Mouse (Mus musculus): ENCODE results near the gene Serpina16. TPM values are rescaled to one million over a fixed set of nuclear protein-coding genes. Genes with fewer than 3 reads are reported as not detected.
"Not testable (repeated sequence)": the region's sequence is repeated elsewhere in the genome, so short reads cannot be mapped to it uniquely, and the experiment has no call there.

The Serpina16 gene
- polyA plus RNA-seq, 1 experiment from 2014 or later: not detected

- H3K27ac ChIP-seq: no peak overlapping the region
- no peak overlapping the region for H3K9ac ChIP-seq
- no peak for DNase-seq (ENCODE audit: low spot score)
- no peak overlapping the region for H3K4me2 ChIP-seq (replicated peaks)
- H3K9me3 ChIP-seq (ENCODE audit: control insufficient read depth, low read length): no peaks in the 10 kb centered on the region
- H3K4me3 ChIP-seq (replicated peaks; ENCODE audit: low read length): no peak overlapping the region
- H3K36me3 ChIP-seq (replicated peaks; ENCODE audit: control insufficient read depth, insufficient read depth): no peaks in the 10 kb centered on the region
- WGBS: 93% methylated on average over 3 of the region's 3 CpGs
- ATAC-seq (ENCODE audit: low FRiP score): no peak
- no peaks in the 10 kb centered on the region for H3K27me3 ChIP-seq (ENCODE audit: control insufficient read depth, insufficient read depth, low read length)
- H3K4me1 ChIP-seq (replicated peaks; ENCODE audit: control insufficient read depth, insufficient read depth, low read length): no peaks in the 10 kb centered on the region
Observed at GRCm38 (mm10) chr12:103665286-103665685, 10.7 kb downstream of the Serpina16 start.

- not testable (repeated sequence) for H3K9me3 ChIP-seq (ENCODE audit: control insufficient read depth, low read length); H3K27ac ChIP-seq; H3K27me3 ChIP-seq (ENCODE audit: control insufficient read depth, insufficient read depth, low read length); H3K4me1 ChIP-seq (replicated peaks; ENCODE audit: control insufficient read depth, insufficient read depth, low read length); H3K36me3 ChIP-seq (replicated peaks; ENCODE audit: control insufficient read depth, insufficient read depth); DNase-seq (ENCODE audit: low spot score); H3K4me2 ChIP-seq (replicated peaks); H3K4me3 ChIP-seq (replicated peaks; ENCODE audit: low read length); H3K9ac ChIP-seq; ATAC-seq (ENCODE audit: low FRiP score)
Observed at GRCm38 (mm10) chr12:103662053-103662452, 13.9 kb downstream of the Serpina16 start.

- WGBS: 85% methylated on average over 5 of the region's 5 CpGs
- Histone ChIP-seq H3K9me3 (ENCODE audit: control insufficient read depth, low read length) (no peaks in the 10 kb centered on the region), H3K4me1 (replicated peaks; ENCODE audit: control insufficient read depth, insufficient read depth, low read length) (no peaks in the 10 kb centered on the region), H3K4me3 (replicated peaks; ENCODE audit: low read length) (no peak overlapping the region), H3K27me3 (ENCODE audit: control insufficient read depth, insufficient read depth, low read length) (no peaks in the 10 kb centered on the region), H3K9ac (no peak overlapping the region), H3K4me2 (replicated peaks) (no peak overlapping the region), H3K36me3 (replicated peaks; ENCODE audit: control insufficient read depth, insufficient read depth) (no peaks in the 10 kb centered on the region), H3K27ac (no peak overlapping the region)
- DNase-seq (ENCODE audit: low spot score) (no peak), ATAC-seq (ENCODE audit: low FRiP score) (no peak)
Observed at GRCm38 (mm10) chr12:103660076-103660475, 15.9 kb downstream of the Serpina16 start.

- H3K9ac ChIP-seq: no peak overlapping the region
- H3K9me3 ChIP-seq (ENCODE audit: control insufficient read depth, low read length): no peaks in the 10 kb centered on the region
- ATAC-seq (ENCODE audit: low FRiP score) (no peak), DNase-seq (ENCODE audit: low spot score) (no peak)
- H3K27ac ChIP-seq: no peak overlapping the region
- no peaks in the 10 kb centered on the region for H3K4me1 ChIP-seq (replicated peaks; ENCODE audit: control insufficient read depth, insufficient read depth, low read length)
- H3K4me3 ChIP-seq (replicated peaks; ENCODE audit: low read length): no peak overlapping the region
- no peaks in the 10 kb centered on the region for H3K27me3 ChIP-seq (ENCODE audit: control insufficient read depth, insufficient read depth, low read length)
- H3K36me3 ChIP-seq (replicated peaks; ENCODE audit: control insufficient read depth, insufficient read depth): no peaks in the 10 kb centered on the region
- 87% methylated on average over 2 of the region's 2 CpGs for WGBS
- no peak overlapping the region for H3K4me2 ChIP-seq (replicated peaks)
Observed at GRCm38 (mm10) chr12:103659171-103659570, 16.8 kb downstream of the Serpina16 start.

GRCm38 (mm10) chr12:103657991-103658390 lies 17.9 kb downstream of the Serpina16 start:
- Histone ChIP-seq H3K27ac (no peak overlapping the region), H3K4me1 (replicated peaks; ENCODE audit: control insufficient read depth, insufficient read depth, low read length) (no peaks in the 10 kb centered on the region), H3K4me3 (replicated peaks; ENCODE audit: low read length) (no peak overlapping the region), H3K36me3 (replicated peaks; ENCODE audit: control insufficient read depth, insufficient read depth) (no peaks in the 10 kb centered on the region), H3K27me3 (ENCODE audit: control insufficient read depth, insufficient read depth, low read length) (no peaks in the 10 kb centered on the region), H3K9ac (no peak overlapping the region), H3K4me2 (replicated peaks) (no peak overlapping the region), H3K9me3 (ENCODE audit: control insufficient read depth, low read length) (no peaks in the 10 kb centered on the region)
- DNase-seq (ENCODE audit: low spot score) (no peak), ATAC-seq (ENCODE audit: low FRiP score) (no peak)
- whole genome bisulfite sequencing: 85% methylated on average over 10 of the region's 10 CpGs

- no peak for ATAC-seq (ENCODE audit: low FRiP score)
- Histone ChIP-seq H3K4me1 (replicated peaks; ENCODE audit: control insufficient read depth, insufficient read depth, low read length) (no peaks in the 10 kb centered on the region), H3K27ac (no peak within 1 kb of the TSS), H3K9me3 (ENCODE audit: control insufficient read depth, low read length) (no peaks in the 10 kb centered on the region), H3K27me3 (ENCODE audit: control insufficient read depth, insufficient read depth, low read length) (no peaks in the 10 kb centered on the region), H3K4me3 (replicated peaks; ENCODE audit: low read length) (no peak within 1 kb of the TSS), H3K4me2 (replicated peaks) (no peak within 1 kb of the TSS), H3K9ac (no peak within 1 kb of the TSS), H3K36me3 (replicated peaks; ENCODE audit: control insufficient read depth, insufficient read depth) (no peaks in the 10 kb centered on the region)
- DNase-seq (ENCODE audit: low spot score): no peak
- WGBS: 90% methylated on average over 9 of the region's 9 CpGs
Observed at GRCm38 (mm10) chr12:103656848-103657626, 18.9 kb downstream of the Serpina16 start, which contains the start of gene Serpina6. Gene Serpina6 (minus strand): TSS chr12:103657212.

- DNase-seq (ENCODE audit: low spot score) (no peak), ATAC-seq (ENCODE audit: low FRiP score) (no peak)
- 84% methylated on average over 7 of the region's 7 CpGs for WGBS
- Histone ChIP-seq H3K4me3 (replicated peaks; ENCODE audit: low read length) (no peak overlapping the region), H3K4me2 (replicated peaks) (no peak overlapping the region), H3K9me3 (ENCODE audit: control insufficient read depth, low read length) (peaks cover 3% of the 10 kb centered on the region; the same call in 1 of the 2 replicates), H3K36me3 (replicated peaks; ENCODE audit: control insufficient read depth, insufficient read depth) (no peaks in the 10 kb centered on the region), H3K4me1 (replicated peaks; ENCODE audit: control insufficient read depth, insufficient read depth, low read length) (no peaks in the 10 kb centered on the region), H3K9ac (no peak overlapping the region), H3K27me3 (ENCODE audit: control insufficient read depth, insufficient read depth, low read length) (no peaks in the 10 kb centered on the region), H3K27ac (no peak overlapping the region)
Observed at GRCm38 (mm10) chr12:103655123-103656044, 20.6 kb downstream of the Serpina16 start.

GRCm38 (mm10) chr12:103653836-103654235 lies 22.1 kb downstream of the Serpina16 start:
- no peak overlapping the region for H3K27ac ChIP-seq
- no peaks in the 10 kb centered on the region for H3K27me3 ChIP-seq (ENCODE audit: control insufficient read depth, insufficient read depth, low read length)
- no peaks in the 10 kb centered on the region for H3K36me3 ChIP-seq (replicated peaks; ENCODE audit: control insufficient read depth, insufficient read depth)
- no peaks in the 10 kb centered on the region for H3K4me1 ChIP-seq (replicated peaks; ENCODE audit: control insufficient read depth, insufficient read depth, low read length)
- H3K4me3 ChIP-seq (replicated peaks; ENCODE audit: low read length): no peak overlapping the region
- DNase-seq (ENCODE audit: low spot score) (no peak), ATAC-seq (ENCODE audit: low FRiP score) (no peak)
- no peak overlapping the region for H3K4me2 ChIP-seq (replicated peaks)
- WGBS: 100% methylated on average over 2 of the region's 2 CpGs
- no peak overlapping the region for H3K9ac ChIP-seq
- H3K9me3 ChIP-seq (ENCODE audit: control insufficient read depth, low read length): peaks cover 8% of the 10 kb centered on the region

- no peak for ATAC-seq (ENCODE audit: low FRiP score)
- 81% methylated on average over 2 of the region's 2 CpGs for WGBS
- no peak overlapping the region for H3K4me2 ChIP-seq (replicated peaks)
- no peak for DNase-seq (ENCODE audit: low spot score)
- H3K27ac ChIP-seq: no peak overlapping the region
- no peaks in the 10 kb centered on the region for H3K27me3 ChIP-seq (ENCODE audit: control insufficient read depth, insufficient read depth, low read length)
- H3K9me3 ChIP-seq (ENCODE audit: control insufficient read depth, low read length): peaks cover 8% of the 10 kb centered on the region
- H3K9ac ChIP-seq: no peak overlapping the region
- H3K4me1 ChIP-seq (replicated peaks; ENCODE audit: control insufficient read depth, insufficient read depth, low read length): no peaks in the 10 kb centered on the region
- H3K36me3 ChIP-seq (replicated peaks; ENCODE audit: control insufficient read depth, insufficient read depth): no peaks in the 10 kb centered on the region
- no peak overlapping the region for H3K4me3 ChIP-seq (replicated peaks; ENCODE audit: low read length)
Observed at GRCm38 (mm10) chr12:103646314-103646713, 29.6 kb downstream of the Serpina16 start.

All from hindbrain, embryonic 14.5 days (tissue).